Mouse (Mus musculus) left cerebral cortex, adult 11 months (tissue): ENCODE results near the gene Brca1.
"Not testable (repeated sequence)": the region's sequence is repeated elsewhere in the genome, so short reads cannot be mapped to it uniquely, and the experiment has no call there.

Source experiments
- DNase-seq: peaks from one replicate; pipeline ENCODE4 v3.0.0; 2022; ENCODE audit warnings: low spot score

Brca1 gene

DNA sequence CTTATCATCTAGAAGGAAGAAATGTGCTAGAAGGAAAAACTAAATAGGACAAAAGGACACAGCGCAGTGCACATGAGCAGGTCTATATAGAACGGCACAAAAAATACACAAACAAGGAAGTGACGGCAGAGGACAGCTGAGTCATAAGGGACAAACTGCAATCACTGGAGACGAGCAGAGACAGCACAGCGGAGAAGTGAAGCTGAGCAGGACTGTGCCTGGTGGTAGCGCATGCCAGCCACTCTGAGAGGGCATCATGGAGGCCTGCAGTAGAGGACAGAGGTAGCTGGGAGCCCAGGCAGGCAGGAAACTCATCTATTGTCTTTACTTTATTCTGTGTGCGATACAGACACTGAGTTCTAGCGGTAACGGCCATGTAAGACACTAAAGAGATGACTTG is 8.2 kb downstream of the Brca1 start:
- no peak for DNase-seq

DNA sequence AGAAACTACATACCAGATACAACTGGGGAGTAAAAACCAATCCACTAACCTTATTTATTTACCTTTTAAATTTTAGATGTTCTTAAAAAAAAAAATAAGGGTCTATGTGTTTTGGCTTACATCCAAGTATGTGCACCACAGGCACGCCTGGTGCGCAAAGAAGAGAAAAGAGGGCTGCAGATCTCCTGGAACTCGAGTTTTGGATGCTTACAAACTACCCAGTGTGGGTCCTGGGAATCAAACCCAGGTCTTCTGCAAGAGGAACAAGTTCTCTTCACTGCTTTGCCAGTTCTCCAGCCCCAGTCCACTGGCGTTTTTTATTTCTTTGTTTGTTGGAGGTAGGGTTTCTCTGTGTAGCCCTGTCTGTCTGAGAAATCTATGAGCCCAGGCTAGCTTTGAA is 25.1 kb downstream of the Brca1 start:
- no peak for DNase-seq

- no peak for DNase-seq
Measured at GRCm38 (mm10) chr11:101525936-101526595, 25.7 kb downstream of the Brca1 start.

- DNase-seq = no peak
Measured at GRCm38 (mm10) chr11:101525056-101525455, 26.7 kb downstream of the Brca1 start.

- no peak for DNase-seq
Measured at GRCm38 (mm10) chr11:101524446-101524845, 27.3 kb downstream of the Brca1 start.

DNA sequence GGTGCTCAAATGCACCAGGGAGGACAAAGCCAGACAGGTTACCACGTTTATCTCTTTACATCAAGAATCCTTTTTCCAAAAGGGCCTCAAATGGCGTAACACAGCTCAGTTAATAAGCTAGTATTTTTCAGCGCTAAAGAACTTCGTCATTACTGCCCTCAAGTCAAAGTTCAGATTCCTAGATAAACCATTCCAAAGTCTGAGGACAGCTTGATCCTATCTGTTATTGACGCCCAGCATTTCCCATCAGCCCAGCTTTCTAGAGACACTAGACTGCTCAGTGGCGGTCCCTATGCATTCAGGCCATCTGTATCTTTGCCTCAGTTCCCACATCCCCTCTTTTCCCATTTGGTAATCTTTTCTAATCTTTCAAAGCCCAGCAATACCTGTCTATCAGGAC is 32.4 kb downstream of the Brca1 start:
- no peak for DNase-seq

- DNase-seq = no peak
Measured at GRCm38 (mm10) chr11:101518937-101519336, 32.8 kb downstream of the Brca1 start.

DNA sequence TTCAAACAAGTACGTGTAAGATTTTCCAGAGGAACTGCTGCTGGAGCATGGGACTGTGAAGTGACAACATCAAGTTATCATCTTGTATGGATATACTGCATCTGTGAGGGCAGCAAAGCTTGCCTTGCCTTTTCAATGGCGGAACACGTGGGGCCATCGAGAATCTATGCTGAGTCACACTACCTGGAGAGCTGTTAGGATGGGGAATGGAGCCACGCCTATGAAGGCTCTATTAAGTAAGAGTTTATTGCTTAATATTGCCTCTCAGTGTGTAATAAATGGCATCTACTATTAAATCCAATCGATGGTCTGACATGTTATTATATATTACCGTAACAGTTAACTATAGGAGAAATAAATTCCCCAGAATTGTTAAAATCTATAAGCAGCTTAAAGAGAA is 44.7 kb downstream of the Brca1 start:
- no peak for DNase-seq

GRCm38 (mm10) chr11:101506269-101506780 is 45.4 kb downstream of the Brca1 start:
- no peak for DNase-seq

DNA sequence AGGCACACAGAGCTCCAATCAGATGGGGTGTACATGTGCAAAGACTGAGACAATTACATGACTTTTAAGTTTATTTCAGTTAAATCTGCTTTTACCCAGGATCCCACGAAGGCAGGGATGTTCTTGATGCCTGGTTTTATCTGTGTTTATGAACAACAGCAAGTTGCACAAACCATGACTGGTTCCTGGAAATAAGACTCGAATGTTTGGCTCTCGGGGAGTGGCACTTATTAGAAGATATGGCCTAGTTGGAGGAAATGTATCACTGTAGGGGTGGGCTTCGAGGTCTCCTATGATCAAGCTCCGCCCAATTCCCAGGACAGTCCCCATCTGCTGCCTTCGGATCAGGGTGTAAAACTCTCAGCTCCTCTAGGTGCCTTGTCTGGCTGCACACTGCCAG is 65.6 kb downstream of the Brca1 start:
- DNase-seq = no peak

- no peak for DNase-seq
Measured at GRCm38 (mm10) chr11:101485509-101486028, 66.2 kb downstream of the Brca1 start.

DNA sequence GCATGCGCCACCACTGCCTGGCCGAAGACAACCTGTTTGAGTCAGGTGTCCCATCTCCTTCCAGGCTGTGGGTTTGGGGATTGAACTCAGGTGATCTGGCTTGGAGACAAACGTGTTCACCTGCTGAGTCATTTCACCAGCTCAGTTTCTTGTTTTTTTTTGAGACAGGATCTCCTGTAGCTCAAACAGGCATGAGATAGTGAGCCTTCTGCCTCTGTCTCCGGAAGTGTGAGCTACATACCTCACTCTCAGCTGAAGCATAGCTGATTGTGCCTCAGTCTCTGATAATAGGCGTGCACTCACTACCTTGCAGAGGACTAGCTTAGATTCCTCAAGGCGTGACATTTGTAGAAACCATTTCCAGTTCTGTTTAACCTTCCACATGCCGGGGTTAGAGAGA is 66.9 kb downstream of the Brca1 start:
- DNase-seq = no peak

DNA sequence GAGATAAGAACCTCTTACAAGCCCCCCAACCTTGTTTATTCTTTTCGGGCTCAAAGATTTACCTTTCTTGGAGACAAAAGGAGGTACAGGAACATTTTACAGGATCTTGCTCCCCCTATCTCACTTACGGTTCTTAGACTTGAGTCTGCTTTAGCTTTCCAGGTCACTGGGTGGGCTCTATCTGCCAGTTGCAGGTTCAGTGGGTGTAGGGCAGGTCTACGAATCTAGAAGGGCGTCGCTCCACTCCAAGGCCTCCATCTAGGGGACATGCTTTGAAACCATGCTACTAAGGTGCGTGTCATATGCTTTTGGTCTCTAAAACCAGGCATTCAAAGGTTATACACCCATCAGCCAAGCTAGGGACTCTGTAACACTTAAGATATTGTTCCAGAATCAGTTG is 67.5 kb downstream of the Brca1 start:
- no peak for DNase-seq

GRCm38 (mm10) chr11:101483804-101484203 is 68.0 kb downstream of the Brca1 start:
- DNase-seq = no peak

GRCm38 (mm10) chr11:101480912-101481311 is 70.8 kb downstream of the Brca1 start:
- DNase-seq = no peak

DNA sequence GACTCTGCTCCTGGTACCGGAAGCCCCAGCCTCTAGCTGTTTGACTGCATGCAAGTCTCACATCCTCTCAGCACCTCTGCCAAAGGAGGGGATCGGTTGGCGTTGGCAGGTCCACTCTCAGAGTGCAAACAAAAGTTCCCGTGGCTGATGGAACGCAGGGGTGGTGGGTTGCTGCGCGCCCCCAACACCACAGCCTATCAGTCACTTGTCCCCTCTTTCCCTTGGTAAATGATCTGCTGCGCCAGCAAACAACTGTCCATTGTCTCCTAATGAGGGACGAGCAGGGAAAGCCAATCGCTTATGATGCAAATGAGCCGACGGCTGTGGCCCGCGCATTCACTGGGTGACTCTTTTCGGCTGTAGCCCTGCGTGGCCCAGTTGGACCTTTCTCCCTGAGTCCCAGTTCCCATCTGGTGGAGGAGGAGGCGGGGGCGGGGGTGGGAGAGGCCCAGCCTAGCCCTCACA is 72.6 kb downstream of the Brca1 start:
- no peak for DNase-seq

DNA sequence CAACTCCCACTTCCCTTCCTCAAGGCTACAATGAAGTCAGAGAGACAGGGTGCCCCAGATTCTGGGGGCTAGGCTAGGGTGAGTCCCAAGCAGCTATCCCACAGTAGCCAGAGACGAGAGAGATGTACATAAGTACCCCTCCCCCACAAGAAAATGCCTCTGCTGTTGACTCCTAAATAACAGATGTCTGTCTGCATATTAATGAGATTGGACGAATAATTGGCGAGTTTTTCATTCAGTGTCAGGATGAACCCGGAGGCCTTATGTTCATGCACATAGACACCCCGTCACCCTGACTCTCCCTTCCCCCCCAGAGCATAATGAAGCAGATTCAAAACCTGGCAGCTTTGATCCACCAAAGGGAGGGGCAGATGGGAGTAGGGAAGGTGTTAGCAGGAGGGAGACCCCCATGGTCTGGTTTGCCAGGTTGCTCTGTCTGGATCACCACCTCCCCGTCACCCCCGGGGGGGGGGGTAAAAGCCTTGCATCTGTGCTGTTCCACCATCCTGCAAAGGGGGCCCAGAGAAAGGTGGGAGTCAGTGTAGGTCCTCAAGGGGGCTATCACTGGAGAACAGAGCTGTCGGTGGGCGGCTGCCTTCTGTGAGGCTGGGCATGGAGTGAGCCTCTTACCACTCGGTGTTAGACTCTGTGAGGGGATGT is 74.1 kb downstream of the Brca1 start:
- DNase-seq = no peak

DNA sequence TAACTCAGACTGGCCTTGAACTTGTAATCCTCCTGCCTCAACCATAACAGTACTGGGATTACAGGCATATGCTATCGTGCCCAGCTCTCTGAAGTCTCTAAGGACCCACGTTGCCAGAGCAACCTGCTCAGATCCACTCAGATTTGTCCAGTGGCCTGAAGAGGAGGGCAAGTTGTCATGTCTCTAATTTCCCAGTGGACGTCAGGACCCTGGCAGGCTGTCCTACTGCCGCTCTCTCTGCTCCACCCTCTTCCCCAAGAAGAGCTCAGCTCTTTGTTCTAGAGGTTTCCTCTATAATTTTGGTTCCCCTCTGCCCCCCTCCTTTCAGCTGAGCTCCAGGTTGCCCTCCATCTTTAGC is 74.6 kb downstream of the Brca1 start:
- no peak for DNase-seq

GRCm38 (mm10) chr11:101476361-101476760 is 75.4 kb downstream of the Brca1 start:
- DNase-seq = not testable (repeated sequence)

DNA sequence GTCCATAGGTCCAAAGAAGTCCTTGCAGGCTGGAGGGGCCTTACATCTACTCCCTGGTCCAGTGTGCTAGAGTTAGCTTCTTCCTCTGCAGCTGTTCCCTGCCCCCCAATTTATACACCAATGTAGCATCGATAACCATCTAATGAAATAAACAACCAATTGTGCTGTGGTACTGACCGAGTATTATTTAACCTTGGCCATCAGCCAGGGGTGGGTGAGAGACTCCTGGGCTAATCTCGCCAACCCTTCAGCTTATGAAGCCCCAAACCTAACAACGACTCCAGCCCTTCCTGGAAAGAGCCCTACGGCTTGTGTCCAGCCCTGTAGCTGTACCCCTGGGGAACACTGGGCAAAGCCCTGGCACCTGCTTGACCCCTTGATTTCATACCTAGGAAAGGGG is 77.5 kb downstream of the Brca1 start:
- DNase-seq = no peak

- not testable (repeated sequence) for DNase-seq
Measured at GRCm38 (mm10) chr11:101473686-101474085, 78.1 kb downstream of the Brca1 start.

GRCm38 (mm10) chr11:101472336-101472735 is 79.4 kb downstream of the Brca1 start:
- DNase-seq = no peak

- no peak for DNase-seq
Measured at GRCm38 (mm10) chr11:101471926-101472325, 79.8 kb downstream of the Brca1 start.

DNA sequence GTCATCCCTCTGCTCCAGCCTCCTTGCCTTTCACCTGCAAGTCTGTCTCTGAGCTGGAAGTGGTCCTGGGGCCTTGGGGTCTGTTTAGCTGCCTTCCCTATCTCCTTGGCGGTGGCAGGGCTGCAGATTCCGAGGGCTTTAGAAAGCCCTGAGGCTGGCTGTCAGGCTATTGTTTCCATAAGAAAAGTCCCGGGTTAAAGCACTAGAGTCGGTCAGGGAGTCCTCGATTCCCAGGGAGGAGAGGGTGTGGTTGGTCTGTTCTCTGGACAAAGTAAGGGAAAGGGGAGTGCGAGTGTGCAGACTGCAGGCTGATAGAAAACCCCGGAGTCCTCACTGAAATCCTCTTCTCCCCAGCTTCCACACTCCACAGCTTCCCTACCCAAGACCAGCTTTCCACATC is 81.5 kb downstream of the Brca1 start:
- DNase-seq = no peak
